Mouse (Mus musculus) kidney, embryonic 15.5 days (tissue): ENCODE data around the gene Cabin1. TPM values are rescaled to one million over a fixed set of nuclear protein-coding genes. Genes with fewer than 3 reads are reported as not detected.

ENCODE experiments used
- ATAC-seq: fragments of 200-750 bp; cut with Nextera tagmentation; replicated peaks from 2 replicates; pipeline ENCODE4 v1.8.0; 2017; ENCODE audit warnings: moderate TSS enrichment; ENCODE audit not compliant: low FRiP score
- H3K27ac ChIP-seq: fragments of 300-500 bp; sonication (generic); 2 replicates; pipeline ENCODE4 v1.5.1; 2015; ENCODE audit warnings: mild to moderate bottlenecking, inconsistent platforms
- H3K27me3 ChIP-seq: fragments of 300-500 bp; sonication (generic); 2 replicates; pipeline ENCODE4 v1.6.1; 2015; ENCODE audit warnings: inconsistent platforms
- H3K36me3 ChIP-seq: fragments of 300-500 bp; sonication (generic); 2 replicates; pipeline ENCODE4 v1.6.1; 2015; ENCODE audit warnings: inconsistent platforms
- H3K4me1 ChIP-seq: fragments of 300-500 bp; sonication (generic); 2 replicates; pipeline ENCODE4 v1.6.1; 2015; ENCODE audit warnings: inconsistent platforms
- H3K4me2 ChIP-seq: fragments of 300-500 bp; sonication (generic); 2 replicates; pipeline ENCODE4 v1.6.1; 2015; ENCODE audit warnings: moderate library complexity, mild to moderate bottlenecking, inconsistent platforms
- H3K4me3 ChIP-seq: fragments of 300-500 bp; sonication (generic); replicated peaks from 2 replicates; pipeline ENCODE4 v1.5.1; 2015; ENCODE audit warnings: mild to moderate bottlenecking, inconsistent platforms
- H3K9ac ChIP-seq: fragments of 300-500 bp; sonication (generic); 2 replicates; pipeline ENCODE4 v1.6.1; 2015; ENCODE audit warnings: mild to moderate bottlenecking, inconsistent platforms
- H3K9me3 ChIP-seq: fragments of 300-500 bp; sonication (generic); replicated peaks from 2 replicates; pipeline ENCODE4 v1.6.1; 2016; ENCODE audit warnings: inconsistent platforms
- WGBS: fragments of 180-500 bp; shearing (Covaris S2); methylation state at CpG from one replicate; pipeline ENCODE4 v1.1.7; 2015; ENCODE audit warnings: mixed read lengths; 5-methylcytosine and 5-hydroxymethylcytosine counted together
- polyA plus RNA-seq: library from polyadenylated mRNA; unstranded; fragments of >200 nt; fragmentation: Nextera tagmentation; extraction: Ambion mirVana; gene quantifications from 2 replicates; pipeline ENCODE4 v1.2.1, GENCODE M21; 2015

The Cabin1 gene
- polyA plus RNA-seq, result 35.1 and 37.8 TPM in 2 replicates

DNA sequence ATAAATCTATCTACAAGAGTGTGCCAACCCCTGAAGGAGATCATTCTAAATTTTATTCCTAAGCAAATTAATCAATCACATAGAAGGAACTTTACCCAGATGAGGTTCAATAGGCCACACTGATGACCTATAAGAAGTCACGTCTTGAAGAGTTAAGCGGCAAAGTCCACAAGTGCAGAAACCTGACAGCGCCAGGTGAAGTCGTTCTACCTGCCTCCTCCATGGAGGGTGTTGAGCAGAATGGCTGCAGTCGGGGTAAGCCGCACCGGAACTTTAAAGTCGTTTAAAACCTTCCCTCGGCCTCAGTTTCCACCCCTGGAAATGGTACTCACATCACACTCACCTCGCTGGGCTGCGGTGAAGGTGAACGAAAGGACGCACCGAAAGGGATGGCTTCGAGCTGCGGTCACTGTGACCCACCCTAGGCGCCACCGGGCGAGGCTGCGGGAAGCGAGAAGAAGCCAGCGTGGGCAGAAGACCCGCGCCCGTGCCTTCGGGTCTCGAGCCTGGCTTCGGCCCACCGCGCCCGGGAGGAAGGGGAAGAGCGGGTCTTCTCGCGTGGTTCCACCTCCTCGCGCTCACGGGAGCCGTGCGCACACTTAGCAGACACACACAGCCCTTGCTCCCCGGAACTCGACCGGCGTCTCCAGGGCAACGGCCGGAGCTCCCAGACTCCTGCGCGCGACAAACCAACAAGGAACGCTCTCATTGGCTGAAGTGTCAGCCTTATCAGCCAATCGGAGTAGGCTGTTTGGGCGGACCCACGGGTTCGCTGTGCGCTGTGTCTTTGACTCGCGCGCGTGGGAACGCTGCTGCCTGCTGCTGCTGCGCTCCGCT is at the start of gene Cabin1:
TSS of gene Cabin1 (minus strand) at position 660 of the 837 bp plus-strand sequence.
- Histone ChIP-seq H3K36me3 (peaks cover 23% of the 10 kb centered on the region), H3K4me2 (peak within 1 kb of the TSS; percentile 86), H3K27me3 (no peaks in the 10 kb centered on the region), H3K4me3 (peak within 1 kb of the TSS; percentile 93), H3K9ac (peak within 1 kb of the TSS; percentile 71), H3K9me3 (0 out of 2 replicates have a peak, but pooled peaks cover 2% of the 10 kb centered on the region), H3K4me1 (peaks cover 14% of the 10 kb centered on the region), H3K27ac (peak within 1 kb of the TSS; percentile 72)
- WGBS, result under 1% methylated on average over 61 of the region's 61 CpGs
- ATAC-seq, result peak; percentile 97

DNA sequence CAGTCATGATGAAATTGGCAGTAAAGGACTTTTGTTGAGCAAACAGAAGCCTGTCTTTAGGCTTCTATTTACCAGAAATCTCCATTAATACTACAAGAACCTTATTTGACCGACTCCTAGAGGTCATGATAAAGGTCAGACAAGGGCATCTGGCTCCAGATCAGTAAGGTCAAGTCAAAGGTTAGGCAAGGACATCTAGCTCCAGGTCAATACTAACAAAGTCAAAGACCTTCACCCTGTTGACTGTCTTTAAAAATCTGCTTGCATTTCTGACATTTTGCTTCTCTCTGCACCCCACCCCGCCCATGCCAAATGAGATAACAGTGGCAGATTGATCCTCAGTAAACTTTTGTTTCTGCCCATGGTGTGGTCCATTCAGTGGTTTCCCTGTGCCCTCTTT is 40.1 kb upstream of the Cabin1 start:
- Histone ChIP-seq H3K4me2 (no peak overlapping the region), H3K4me3 (no peak overlapping the region), H3K9me3 (no peaks in the 10 kb centered on the region), H3K4me1 (no peaks in the 10 kb centered on the region), H3K27me3 (no peaks in the 10 kb centered on the region), H3K36me3 (no peaks in the 10 kb centered on the region), H3K9ac (no peak overlapping the region), H3K27ac (no peak overlapping the region)
- 64% methylated on average over 2 of the region's 2 CpGs for WGBS
- ATAC-seq, result no peak

DNA sequence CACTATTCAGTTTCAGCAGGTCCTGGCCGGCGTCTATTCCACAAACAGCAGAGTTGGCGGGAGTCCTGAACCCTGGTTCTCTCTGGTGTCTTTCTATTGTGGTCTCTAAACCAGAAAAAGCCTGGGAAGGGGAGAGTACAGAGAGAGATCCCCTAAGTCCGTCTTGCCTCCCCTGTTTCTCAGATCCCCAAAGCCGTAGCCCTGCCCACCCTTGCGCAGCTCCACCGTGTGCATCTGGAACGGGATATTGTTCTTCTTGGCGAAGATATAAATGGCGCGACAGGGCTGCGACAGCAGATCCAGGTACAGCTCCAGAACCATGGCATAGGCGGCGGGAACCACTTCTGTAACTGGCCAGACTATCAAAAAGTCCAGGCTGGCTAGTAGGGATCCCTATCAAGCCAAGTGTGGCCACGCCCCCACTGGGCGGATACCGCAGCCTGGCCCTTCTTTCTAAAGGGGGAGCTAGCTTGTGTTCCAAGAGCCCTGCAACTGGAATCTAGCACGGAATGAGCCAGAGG is 34.1 kb upstream of the Cabin1 start, which contains the start of gene Gstt1:
TSS of gene Gstt1 (minus strand) at position 409 of the 521 bp plus-strand sequence.
- Histone ChIP-seq H3K4me1 (peaks cover 28% of the 10 kb centered on the region), H3K4me3 (peak within 1 kb of the TSS; percentile 49), H3K9ac (peak within 1 kb of the TSS; percentile 42), H3K36me3 (no peaks in the 10 kb centered on the region), H3K27ac (0 out of 2 replicates have a peak within 1 kb of the TSS, but pooled peaks have one; percentile 27), H3K9me3 (no peaks in the 10 kb centered on the region), H3K4me2 (peak within 1 kb of the TSS; percentile 85), H3K27me3 (peaks cover 11% of the 10 kb centered on the region; the same call in 1 of the 2 replicates)
- 3% methylated on average over 18 of the region's 18 CpGs for WGBS
- peak; percentile 59; the same call in 1 of the 2 replicates for ATAC-seq

DNA sequence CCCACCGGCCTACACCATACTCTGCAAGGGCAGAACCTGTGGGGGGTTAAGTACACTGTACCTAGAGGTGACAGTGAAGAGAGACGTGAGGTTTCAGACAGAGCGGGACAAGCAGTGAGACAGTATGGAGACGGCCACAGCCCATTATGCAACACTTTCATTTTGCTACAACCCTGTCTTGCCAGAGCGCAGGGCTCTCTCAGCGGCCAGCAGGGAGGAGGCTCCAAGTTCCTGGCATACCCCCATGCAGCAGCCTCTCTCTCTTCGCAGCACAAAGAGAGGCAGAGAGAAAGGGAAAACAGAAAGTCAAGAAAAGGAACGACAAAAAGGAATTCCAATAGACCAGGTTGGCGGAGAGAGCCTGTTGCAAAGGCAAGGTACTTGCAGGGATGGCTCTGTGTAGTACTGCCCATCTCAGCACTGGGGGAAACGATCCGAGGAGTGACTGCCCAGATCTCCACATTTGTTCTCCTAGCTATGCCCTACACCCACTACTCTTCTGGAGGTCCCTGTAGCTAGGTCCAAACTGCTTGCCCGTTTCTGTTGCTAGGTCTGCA is 33.6 kb upstream of the Cabin1 start:
- Histone ChIP-seq H3K27ac (0 out of 2 replicates have a peak overlapping the region, but pooled peaks have one; percentile 27), H3K27me3 (peaks cover 11% of the 10 kb centered on the region; the same call in 1 of the 2 replicates), H3K9ac (peak overlapping the region; percentile 42), H3K4me3 (peak overlapping the region; percentile 49), H3K9me3 (no peaks in the 10 kb centered on the region), H3K4me1 (peaks cover 28% of the 10 kb centered on the region), H3K4me2 (peak overlapping the region; percentile 85), H3K36me3 (no peaks in the 10 kb centered on the region)
- WGBS, result 2% methylated on average over 12 of the region's 12 CpGs
- ATAC-seq, result 0 out of 2 replicates have a peak, but pooled peaks have one; percentile 35

DNA sequence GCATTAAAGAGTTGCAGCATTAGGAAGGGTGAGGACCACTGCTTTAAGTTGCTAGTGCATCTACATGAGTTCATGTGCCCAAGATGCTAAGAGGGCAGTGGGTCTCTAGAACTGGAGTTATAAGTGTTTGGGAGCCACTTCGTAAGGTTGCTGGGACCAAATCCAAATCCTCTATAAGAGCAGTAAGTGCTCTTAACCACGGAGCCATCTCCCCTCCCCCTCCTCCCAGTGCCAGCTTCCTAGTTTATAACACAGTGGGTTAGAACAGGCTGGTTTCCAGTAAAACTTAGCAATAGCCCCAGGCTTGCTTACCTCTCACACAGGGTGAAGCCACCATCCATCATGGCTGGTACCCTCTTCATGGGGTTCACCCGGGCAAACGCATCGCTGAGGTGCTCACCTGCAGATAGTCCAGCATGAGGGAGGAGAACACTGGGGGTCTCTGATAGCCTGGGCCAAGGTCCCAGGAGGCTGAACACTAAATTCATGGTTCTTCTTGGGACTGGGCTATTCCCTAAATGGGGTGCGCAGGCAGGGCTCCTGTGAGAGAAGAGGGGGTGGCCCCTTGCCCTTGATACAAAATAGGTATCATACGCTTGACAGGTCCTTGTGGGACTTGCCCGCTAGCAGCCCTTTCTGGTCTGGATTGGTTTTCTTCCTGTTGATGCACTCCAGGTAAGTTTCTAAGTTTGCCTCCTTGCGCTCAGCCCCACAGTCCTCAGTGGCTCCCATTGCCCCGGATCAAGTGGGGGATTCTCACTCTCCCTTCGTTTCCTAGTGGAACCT is 32.8 kb upstream of the Cabin1 start:
- no peak overlapping the region for H3K9ac ChIP-seq

DNA sequence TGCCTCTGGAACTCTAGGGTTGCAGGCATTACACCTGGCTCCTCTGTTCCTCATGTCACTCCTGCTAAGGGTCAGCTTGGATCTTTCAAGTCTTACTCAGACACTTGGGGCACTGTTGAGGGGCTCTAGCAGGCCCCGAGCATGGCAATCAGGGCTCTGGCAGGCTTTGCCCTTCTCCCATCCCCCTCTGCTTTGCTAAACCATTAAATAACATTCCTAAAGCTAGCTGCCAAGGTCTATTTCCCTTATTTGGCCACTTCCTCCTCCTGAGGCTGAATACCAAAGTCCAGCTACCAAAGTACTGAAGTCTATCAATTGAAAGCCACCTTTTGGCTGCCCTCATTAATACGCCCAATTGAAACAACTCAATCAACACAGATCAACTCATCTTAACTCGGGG is 30.7 kb upstream of the Cabin1 start:
- Histone ChIP-seq H3K9me3 (no peaks in the 10 kb centered on the region), H3K27ac (peak overlapping the region; percentile 75), H3K4me1 (peaks cover 31% of the 10 kb centered on the region), H3K9ac (no peak overlapping the region), H3K4me3 (no peak overlapping the region), H3K36me3 (no peaks in the 10 kb centered on the region), H3K4me2 (0 out of 2 replicates have a peak overlapping the region, but pooled peaks have one; percentile 10), H3K27me3 (peaks cover 11% of the 10 kb centered on the region; the same call in 1 of the 2 replicates)
- WGBS, result 30% methylated on average over 3 of the region's 3 CpGs
- no peak; the same call in 1 of the 2 replicates for ATAC-seq

More for the DNA sequence above, 32.8 kb upstream of the Cabin1 start:
- H3K4me2 ChIP-seq, result peak overlapping the region; percentile 85
- peaks cover 28% of the 10 kb centered on the region for H3K4me1 ChIP-seq
- H3K27me3 ChIP-seq, result peaks cover 11% of the 10 kb centered on the region; the same call in 1 of the 2 replicates
- H3K9me3 ChIP-seq, result no peaks in the 10 kb centered on the region
- H3K36me3 ChIP-seq, result no peaks in the 10 kb centered on the region
- WGBS, result 47% methylated on average over 11 of the region's 11 CpGs
- ATAC-seq, result 0 out of 2 replicates have a peak, but pooled peaks have one; percentile 12
- no peak overlapping the region for H3K27ac ChIP-seq
- peak overlapping the region; percentile 49 for H3K4me3 ChIP-seq

DNA sequence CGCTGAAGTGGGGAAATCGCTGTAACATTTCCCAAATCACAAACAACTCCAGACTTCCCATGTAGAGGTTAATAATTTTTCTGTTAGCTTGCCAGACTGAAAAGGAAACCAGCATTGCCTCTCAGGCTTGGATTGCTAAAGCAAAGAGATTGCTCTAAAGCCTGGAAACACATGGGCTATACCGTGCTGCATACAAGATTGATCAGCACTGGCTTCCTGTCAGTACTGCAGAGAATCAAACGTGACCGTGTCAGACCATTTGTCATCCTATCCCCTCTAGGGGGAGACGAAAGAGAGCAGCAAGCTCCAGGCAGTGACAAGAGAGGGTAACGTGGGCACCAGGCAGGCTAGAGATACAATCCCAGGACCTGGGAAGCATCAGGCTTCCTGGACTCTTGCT is 26.6 kb upstream of the Cabin1 start:
- peaks cover 15% of the 10 kb centered on the region for H3K4me1 ChIP-seq
- no peaks in the 10 kb centered on the region for H3K36me3 ChIP-seq
- H3K4me2 ChIP-seq, result no peak overlapping the region
- no peaks in the 10 kb centered on the region for H3K9me3 ChIP-seq
- ATAC-seq, result no peak
- H3K27me3 ChIP-seq, result no peaks in the 10 kb centered on the region
- no peak overlapping the region for H3K4me3 ChIP-seq
- WGBS, result 18% methylated on average over 7 of the region's 7 CpGs
- no peak overlapping the region for H3K27ac ChIP-seq
- no peak overlapping the region for H3K9ac ChIP-seq

DNA sequence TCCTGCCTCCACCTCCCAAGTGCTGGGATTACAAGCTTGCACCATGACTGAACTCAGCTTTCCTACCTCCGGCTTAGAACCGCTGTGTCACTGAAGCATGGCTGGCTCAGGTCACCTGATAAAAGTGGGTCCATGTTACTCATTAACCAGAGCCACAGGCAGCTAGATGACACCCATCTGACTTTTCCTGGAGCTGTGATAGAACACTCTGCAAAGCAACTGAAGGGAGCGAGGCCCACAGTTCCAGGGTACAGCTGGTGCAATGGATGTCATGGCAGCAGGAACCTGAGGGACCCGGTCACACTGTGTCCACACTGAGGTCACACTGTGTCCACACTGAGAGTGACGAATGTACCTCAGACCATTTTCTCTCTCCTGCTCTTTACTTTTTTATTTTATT is 25.7 kb upstream of the Cabin1 start:
- H3K9ac ChIP-seq, result no peak overlapping the region
- no peak overlapping the region for H3K27ac ChIP-seq
- no peaks in the 10 kb centered on the region for H3K9me3 ChIP-seq
- H3K4me1 ChIP-seq, result peaks cover 10% of the 10 kb centered on the region
- ATAC-seq, result peak; percentile 64
- H3K4me3 ChIP-seq, result no peak overlapping the region
- no peaks in the 10 kb centered on the region for H3K27me3 ChIP-seq
- WGBS, result 71% methylated on average over 5 of the region's 5 CpGs
- H3K4me2 ChIP-seq, result no peak overlapping the region
- H3K36me3 ChIP-seq, result no peaks in the 10 kb centered on the region

DNA sequence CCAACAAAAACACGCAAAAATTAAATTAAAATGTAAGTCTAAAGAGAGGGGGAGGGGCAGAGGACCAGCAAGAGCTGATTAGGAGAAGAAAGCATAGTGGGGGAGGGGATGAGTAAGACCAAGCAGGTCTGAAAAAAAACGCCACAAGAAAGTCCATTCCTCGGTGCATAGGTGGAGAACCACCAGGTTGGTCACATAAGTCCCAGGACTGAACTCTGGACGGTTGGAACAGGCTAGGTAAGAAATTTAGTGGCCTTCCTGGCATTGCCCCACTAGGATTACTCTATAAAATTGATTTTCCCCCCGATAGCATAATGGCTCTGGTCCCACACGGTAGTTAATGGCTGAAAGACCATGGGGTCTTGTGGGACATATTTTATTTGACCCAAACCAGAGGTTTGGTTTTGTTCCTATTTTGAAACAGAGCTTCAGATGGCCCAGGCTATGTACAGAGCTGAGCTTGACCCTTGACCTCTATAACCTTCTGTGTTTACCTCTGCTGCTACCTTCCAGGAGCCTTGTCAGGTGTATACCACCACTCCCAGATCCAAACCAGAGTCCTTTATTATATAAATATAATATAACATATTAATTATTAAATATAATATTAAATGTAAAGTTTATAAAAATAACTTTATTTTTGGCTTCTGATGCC is 25.1 kb upstream of the Cabin1 start:
- Histone ChIP-seq H3K9me3 (no peaks in the 10 kb centered on the region), H3K9ac (no peak overlapping the region), H3K36me3 (no peaks in the 10 kb centered on the region), H3K4me3 (no peak overlapping the region), H3K27ac (no peak overlapping the region), H3K4me2 (no peak overlapping the region), H3K27me3 (no peaks in the 10 kb centered on the region), H3K4me1 (peaks cover 5% of the 10 kb centered on the region; the same call in 1 of the 2 replicates)
- WGBS, result 86% methylated on average over 6 of the region's 6 CpGs
- ATAC-seq, result no peak

DNA sequence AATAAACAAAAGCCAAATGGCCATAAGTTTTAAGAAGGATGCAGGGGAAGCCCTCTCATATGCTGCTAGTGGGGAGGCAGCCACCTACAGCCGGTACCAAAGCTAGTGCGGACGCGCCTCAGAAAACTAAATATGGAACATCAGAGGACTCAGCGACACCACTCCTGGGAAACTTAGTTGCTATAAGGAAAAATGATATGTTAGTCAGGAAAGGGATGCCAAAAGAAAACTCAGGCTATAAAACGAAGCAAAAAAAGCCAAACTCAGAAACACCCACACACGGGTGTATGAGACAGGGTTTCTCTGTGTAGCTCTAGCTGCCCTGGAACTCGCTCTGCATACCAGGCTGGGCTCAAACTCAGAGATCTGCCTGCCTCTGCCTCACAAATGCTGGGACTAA is 24.1 kb upstream of the Cabin1 start:
- H3K4me3 ChIP-seq, result no peak overlapping the region
- ATAC-seq, result no peak
- no peaks in the 10 kb centered on the region for H3K27me3 ChIP-seq
- H3K36me3 ChIP-seq, result no peaks in the 10 kb centered on the region
- no peak overlapping the region for H3K4me2 ChIP-seq
- H3K4me1 ChIP-seq, result peaks cover 5% of the 10 kb centered on the region; the same call in 1 of the 2 replicates
- H3K27ac ChIP-seq, result no peak overlapping the region
- 86% methylated on average over 8 of the region's 8 CpGs for WGBS
- H3K9me3 ChIP-seq, result no peaks in the 10 kb centered on the region
- no peak overlapping the region for H3K9ac ChIP-seq

DNA sequence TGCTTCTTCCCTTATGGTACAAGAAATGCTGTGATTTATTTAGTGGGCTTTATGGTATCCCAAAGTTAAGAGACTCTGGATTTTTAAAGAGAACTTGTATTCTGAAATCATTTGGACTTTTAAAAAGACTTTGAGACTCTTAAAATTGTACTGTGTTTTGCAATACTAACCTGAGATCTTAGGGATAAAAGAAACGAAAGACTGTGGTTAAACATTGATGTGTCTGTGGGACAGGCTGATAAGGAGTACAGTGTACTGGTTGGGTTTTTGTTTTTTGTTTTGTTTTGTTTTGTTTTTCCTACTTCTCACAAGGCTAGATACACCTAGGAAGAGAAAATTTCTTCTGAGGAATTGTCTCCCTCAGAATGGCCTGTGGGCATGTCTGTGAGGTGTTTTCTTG is 21.3 kb upstream of the Cabin1 start:
- H3K4me3 ChIP-seq, result no peak overlapping the region
- H3K36me3 ChIP-seq, result no peaks in the 10 kb centered on the region
- H3K4me2 ChIP-seq, result no peak overlapping the region
- H3K9ac ChIP-seq, result no peak overlapping the region
- H3K27me3 ChIP-seq, result 0 out of 2 replicates have a peak, but pooled peaks cover 3% of the 10 kb centered on the region
- WGBS, result 74% methylated on average over 1 of the region's 1 CpGs
- peaks cover 6% of the 10 kb centered on the region for H3K4me1 ChIP-seq
- no peak overlapping the region for H3K27ac ChIP-seq
- no peak for ATAC-seq
- no peaks in the 10 kb centered on the region for H3K9me3 ChIP-seq
